Mouse (Mus musculus) lung, postnatal 4 days (tissue): ENCODE data around the gene Spg11.

ENCODE experiments used
- DNase-seq, 2 experiments: peaks; one replicate each; pipeline ENCODE4 v3.0.0; 2021

Spg11 gene

DNA sequence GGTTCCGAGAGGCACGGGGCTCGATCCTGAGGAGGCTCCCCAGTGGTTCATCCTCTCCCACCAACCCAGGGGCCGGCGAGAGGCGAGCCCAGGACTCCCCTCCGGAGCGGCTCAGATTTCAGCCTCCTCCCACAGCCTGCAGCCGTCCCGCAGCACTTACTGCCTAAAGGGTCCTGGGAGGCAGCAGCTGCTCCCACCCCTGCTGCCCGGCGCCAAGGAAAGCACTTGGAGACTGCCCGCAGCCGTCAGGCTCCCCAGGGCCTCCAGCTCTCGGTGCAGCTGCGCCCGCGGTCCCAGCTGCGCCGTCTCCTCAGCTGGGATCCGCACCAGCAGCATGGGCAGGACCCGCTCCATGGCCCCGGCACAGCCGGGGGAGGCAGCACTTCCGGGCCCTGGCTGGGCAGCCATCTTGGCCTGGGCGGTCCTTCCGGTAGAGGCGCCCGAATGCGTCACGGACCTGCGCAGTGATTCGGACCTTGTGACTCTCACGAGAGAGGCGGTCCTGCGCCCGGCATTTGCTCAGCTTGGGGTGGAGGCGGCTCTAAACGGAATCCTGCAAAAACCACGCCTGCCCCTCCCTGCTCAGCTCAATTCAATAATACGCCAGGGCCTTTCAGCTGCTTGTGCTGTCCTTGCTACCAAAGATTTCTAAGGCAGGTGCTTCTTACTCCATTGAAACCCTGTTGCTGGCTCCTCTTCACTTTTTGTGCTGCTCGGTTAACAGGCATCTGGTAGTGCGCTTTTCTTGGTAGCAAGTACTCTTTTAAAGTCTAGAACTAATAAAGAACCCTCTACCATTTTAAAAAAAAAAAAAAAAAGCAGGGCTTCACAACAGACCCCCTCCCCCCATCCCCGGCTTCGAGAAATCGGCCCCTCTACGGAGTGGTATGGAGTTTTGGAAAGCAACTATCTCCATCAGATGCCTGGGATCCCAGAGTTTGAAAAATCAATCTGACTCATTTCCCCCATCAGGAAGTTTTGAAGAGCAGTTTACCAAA is at the start of gene Spg11:
Spg11 (minus strand) TSS at position 426 of the 998 bp plus-strand sequence.
- DNase-seq = peak; percentile 98

DNA sequence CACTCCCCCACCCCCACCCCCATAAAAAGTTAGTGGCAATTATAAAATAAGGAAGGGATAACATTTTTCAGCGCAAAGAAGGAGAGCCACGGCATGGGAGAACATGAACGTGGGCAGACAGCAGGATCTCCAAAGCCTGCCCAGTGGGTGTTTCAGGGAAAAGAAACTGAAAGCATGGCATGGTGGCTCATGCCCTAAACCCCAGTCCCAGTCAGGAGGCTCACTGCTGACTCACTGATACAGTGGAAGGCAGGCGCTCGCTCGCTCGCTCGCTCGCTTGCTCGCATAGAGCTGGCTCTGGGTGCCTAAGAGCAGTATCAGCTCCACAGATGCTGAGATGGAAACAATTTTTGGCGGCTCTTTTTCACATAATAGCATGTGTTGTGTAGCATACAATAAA is 46.1 kb upstream of the Spg11 start:
- no peak for DNase-seq

DNA sequence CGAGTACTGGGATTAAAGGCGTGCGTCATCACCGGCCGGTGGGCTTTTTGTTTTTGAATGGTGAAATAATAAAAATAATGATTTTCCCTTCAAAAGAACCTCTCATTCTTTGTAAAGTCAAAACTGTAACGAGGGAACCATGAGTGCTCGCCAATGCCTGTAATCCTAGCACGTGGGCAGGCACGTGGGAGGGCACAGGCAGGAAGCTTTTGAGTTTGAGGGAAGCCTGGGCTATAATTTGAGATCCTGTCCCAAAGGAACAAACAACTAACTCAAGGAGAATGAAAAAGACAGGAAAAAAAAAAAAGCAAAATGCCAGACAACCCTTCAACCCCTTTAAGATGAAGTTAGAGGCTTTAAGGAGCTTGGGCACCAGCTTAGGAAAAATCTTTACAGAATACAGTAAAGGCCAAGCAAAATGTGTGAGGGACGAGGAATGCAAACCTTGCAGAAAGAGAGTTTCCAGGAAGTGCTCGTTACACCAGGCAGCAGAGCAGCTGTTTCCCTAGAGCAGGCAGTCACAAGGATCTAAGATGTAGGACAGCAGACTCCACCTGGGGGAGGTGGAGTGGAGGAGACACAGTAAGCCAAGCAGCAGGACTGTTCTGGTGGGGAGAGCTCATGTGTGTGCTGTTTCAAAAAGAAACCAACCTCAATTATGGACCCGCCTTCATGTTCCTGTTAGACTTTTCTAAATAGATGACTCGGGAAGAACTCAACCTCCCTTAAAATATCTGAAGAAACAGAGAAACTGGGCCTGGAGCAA is 45.4 kb upstream of the Spg11 start:
- DNase-seq = no peak

DNA sequence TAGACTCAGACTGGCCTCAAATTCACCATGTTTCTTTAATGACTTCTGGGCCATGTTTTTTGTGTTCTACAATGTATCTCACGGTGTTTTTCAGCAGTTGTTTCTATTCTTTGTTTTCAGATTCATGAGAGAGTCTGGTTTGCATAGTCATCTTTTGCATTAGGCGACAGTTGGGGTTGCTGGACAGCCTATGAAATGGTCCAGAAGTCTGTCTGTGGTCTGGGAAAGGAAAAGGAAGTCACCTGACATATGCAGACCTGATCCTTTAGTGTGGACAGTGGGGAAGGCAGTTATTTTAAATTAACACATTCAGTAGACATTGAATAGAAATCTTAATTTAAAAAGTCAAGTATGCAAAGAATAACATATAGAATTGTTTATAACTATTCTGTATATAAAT is 44.3 kb upstream of the Spg11 start:
- no peak for DNase-seq

DNA sequence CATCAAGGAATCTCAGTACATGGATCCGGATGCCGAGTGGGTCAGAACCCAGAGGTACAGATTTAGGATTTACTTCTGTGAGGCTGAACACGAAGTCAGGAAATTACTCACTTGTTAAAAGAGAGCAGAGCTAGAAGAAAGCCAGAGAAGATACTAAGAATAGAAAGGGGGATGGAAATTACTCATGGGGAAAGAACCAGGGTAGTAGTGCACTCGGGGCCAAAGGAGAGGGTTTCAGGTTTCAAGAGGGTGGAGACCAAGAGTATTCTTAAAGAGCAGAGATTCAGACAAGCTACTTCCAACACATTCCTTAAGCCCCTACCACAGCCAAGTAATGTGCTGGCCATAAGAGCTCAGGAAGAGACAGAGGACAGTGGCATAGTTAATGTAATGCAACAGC is 43.4 kb upstream of the Spg11 start:
- DNase-seq = no peak

DNA sequence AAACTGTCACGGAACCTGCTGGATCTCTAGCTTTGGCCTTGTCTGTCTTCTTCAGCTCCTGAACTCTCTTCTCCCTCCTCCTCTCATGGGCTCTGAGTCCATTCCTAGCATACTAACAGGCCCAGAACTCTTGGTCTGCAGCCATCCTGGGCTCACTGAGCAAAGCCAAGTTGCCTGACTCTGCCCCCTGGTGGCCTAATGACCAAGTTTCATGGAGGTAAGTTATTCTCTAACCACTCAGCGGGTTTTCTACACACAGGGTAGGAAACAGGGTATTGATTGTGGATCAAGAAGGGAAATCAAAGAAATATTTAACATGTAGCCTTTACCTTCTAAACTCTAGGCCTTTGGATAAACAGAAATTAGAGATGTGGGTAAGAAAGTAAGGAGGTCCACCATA is 42.5 kb upstream of the Spg11 start, which contains the start of gene Trim69:
Trim69 (plus strand) TSS at position 21 of the 400 bp plus-strand sequence.
- DNase-seq = peak; percentile 75 to 88

DNA sequence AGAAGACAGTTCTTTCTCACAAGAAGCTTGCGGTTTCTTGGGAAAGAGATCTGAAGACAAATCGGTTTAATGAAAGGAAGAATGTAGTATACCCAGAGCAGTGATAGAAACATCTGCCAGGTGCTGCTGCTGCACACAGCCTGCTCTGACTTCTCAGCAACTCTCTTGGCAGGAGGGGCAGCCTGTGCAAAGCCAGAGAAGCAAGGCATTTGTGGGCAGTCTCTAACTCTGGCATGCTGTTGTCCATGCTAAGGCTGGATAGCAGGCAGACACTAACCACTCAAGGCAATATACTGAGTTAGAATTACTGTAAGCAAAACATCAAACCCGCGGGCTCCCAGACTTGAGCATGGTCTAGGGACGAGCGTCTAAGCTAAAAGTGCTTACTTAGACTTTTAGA is 41.5 kb upstream of the Spg11 start:
- no peak for DNase-seq

DNA sequence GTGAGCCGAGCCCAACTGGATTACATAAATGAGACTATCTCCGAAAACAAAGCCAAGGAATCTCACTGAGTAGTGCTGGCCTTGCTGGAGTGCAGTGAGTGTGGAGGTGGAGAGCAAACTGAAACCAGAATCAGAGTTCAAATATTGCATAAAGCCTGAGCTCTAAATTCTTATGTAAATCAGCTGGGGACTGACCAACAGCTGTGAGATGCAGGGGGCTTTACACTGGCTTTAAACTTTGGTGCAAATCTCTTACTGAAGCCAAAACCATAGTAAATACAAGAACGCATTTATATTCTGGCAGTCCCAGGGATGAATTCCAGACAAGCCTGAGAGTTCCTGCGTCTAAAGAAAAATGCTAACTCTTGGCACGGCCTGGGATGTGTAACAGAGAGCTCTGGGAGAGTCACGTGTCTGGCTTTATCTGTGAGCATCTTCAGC is 40.2 kb upstream of the Spg11 start:
- no peak for DNase-seq

DNA sequence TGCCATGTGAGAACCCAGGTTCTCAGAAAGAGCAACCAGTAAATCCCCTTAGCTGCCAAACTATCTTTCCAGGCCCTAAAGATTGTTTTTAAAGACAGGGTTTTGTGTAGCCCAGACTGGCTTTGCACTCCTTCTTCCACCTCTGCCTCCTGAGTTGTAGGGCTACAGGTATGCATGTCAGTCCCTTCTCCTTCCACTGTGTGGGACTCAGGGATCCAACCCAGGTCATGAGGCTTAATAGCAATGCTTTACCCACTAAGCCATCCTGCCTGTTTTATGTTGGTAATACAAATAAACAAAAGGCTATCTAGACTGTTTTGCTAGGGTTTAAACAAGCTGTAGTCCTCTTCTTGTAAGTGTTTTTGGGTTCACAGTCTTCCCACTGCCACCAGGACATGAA is 39.4 kb upstream of the Spg11 start:
- DNase-seq = no peak

DNA sequence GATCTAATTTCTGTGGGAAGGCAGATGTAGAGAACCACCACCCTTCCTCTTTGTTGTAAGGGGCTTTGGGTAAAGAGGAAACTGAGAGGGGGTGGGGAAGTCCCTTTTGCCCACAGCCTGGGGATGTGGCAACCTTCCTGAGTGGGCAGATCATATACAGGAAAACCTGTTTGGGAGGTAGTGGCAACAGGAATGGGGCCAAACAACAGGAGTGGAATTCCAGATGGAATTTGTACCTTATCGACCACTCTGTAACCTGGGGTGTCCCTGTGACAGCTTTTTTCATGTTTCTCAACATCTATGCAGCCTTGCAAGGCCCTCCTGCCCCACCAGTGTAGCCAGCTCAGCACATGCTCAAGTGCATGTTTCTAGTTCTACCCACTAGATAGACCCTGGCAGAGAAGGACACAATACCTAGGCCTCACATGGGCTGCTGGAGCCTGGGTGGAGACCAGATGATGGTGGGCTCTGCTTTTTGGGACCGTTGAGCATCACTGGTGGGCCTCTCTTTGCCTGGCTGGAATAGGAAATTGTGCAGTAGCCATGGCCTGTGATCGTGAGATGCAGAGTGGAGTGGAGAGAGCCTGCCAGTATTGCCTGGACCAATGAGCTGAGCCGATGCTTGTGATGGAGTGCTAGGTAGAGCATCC is 38.0 kb upstream of the Spg11 start:
- peak in 1 of 2 experiments; percentile 37 for DNase-seq

DNA sequence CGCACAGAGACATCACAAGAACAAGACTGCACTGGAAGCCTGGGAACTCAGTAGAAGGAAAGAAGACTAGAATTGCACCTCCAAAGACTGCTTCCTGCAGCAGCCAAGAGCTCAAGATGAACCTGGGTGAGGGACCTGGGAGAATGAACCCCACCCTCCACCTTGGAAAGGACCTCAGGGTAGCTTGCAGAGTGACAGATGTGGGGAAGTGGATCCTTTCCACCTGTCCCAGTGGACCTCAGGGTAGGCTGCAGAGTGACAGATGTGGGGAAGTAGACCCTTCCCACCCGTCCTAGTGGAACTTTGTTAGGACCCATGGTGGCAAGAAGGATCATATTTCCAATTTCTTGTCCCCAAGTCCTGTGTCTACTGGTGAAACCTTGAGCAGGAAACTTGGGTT is 37.1 kb upstream of the Spg11 start:
- DNase-seq = no peak

DNA sequence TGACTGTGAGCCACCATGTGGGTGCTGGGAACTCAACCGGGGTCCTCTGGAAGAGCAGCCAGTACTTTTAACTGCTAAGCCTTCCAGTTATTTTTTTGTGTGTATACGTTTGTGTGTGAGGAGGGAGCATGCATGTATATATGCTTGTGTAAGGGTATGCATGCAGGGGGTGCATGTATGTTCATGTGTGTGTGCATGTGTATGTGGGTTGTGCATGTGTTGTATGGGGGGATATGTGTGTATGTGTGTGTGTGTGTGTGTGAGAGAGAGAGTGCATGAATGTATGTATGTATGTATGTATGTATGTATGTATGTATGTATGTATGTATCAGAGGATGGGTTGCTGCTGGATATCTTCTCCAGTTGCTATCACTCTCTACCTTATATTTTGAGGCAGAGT is 36.3 kb upstream of the Spg11 start:
- no peak for DNase-seq

DNA sequence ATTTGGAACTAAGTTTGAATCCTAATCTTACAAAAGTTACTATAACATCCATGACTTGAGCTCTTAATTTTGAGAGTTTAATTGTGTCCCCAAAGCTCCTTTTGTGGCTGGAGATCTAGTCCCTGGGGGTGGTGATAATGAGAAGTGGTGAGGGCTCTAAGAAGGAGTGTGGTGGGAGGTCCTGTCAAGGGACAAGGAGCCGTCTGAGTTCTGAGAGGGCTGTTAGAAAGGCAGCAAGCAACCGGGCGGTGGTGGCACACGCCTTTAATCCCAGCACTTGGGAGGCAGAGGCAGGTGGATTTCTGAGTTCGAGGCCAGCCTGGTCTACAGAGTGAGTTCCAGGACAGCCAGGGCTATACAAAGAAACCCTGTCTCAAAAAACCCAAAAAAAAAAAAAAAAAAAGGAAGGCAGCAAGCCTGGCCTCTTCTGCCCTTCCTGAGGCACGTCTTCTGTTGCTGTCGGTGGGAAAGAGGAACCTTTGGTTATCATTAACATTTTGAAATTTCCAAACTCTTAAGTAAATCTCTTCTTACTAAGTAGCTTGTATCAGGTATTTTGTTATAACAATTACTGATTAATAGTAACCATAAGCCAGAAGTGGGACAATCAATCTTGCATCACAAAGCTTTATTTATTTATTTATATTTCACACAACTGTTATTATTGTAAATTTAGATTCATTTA is 35.6 kb upstream of the Spg11 start:
- DNase-seq = no peak

DNA sequence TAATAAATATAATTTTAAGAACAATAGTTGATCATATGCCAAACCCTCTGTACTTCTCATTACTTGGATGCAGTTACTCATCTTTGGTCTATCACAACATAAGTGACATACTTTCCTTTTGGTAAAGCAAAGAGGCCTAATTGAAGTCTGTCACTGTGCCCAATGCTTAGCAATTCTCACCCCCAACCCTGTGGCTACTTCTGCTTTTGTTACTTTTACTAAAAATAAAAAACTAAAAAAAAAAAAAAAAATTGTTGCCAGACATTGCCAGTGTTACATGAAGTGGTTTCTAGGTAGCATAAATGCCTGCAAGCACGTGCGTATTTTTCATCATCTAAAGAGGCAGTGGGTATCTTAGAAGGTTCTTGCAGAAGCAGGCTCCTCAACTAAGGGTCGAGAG is 34.7 kb upstream of the Spg11 start:
- no peak for DNase-seq

DNA sequence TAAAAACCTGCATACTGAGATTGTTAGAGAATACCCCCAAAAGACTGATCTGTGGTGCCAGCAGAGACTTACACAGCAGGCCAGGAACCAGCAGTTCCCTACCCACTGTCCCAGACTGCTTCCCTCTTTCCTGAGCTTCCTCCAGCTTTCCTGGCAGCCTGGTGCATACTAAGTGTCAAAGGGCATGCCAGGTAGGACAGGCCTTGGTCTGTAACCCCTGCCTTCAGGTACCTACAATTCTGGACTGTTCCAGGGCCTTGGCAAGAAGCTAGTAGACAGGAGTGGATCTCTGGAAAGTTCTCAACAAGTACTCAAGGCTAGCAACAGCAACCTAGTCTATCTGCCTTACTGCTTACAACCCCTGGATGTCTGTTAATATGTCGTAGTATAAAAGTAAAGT is 33.0 kb upstream of the Spg11 start:
- no peak for DNase-seq

DNA sequence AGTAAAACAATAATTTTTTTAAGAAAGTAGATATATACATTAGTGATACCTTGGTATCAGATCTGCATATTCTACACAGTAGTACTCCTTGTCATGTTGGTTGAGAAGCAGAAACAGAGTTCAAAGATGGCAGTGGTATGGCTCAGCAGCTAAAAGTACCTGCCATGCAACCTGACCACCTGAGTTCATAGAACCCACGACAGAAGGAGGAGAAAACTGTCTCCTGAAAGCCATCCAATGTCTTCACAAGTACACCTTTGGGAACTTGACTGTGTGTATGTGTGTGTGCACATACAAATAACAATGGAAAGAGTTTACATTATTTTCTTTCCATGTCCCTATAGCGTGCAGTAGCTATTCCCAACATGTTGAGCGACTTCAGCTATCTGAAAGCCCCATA is 31.5 kb upstream of the Spg11 start:
- DNase-seq = no peak

DNA sequence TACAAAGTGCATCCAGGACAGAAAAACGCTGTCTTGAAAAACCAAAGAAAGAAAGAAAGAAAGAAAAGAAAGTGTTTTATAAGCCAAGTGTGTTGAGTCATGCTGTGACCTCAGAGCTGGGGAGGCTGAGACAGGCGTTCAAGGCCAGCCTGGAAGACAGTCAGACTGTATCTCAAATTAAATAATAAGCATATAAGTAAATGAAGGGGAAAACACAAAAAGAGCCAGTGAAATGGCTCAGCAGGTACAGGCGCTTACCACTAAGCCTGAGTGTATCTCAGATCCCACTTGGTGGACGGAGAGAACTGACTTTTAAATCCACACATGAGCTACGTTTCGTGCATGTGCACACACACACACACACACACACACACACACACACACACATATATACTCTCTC is 31.1 kb upstream of the Spg11 start:
- DNase-seq = no peak

DNA sequence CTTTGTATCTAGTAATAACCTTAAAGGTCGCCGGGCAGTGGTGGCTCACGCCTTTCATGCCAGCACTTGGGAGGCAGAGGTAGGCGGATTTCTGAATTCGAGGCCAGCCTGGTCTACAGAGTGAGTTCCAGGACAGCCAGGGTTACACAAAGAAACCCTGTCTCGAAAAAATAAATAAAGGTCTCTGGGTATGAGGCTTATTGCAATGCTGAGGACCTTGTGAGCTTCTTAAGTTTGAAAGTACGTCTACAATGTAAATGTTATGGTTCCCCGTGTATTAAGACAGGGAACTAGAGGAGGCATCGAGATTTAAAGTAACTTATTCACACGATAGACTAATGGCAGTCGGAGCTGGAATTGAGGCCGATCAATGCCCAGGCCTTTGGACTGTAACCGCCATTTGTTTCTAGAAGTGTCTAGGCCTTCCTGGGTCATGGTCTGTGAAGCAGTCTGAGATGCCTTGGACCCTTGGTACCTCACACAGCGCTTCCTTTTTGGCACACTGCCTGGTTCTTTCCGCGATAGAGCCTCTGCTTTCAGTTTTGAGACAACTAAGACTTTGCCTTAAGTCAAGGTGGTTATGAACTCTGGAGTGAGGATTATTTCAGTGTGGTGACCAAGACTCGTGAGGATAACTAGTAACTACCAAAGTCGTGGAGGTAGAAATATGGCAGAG is 30.2 kb upstream of the Spg11 start:
- peak; percentile 78 to 80 for DNase-seq

DNA sequence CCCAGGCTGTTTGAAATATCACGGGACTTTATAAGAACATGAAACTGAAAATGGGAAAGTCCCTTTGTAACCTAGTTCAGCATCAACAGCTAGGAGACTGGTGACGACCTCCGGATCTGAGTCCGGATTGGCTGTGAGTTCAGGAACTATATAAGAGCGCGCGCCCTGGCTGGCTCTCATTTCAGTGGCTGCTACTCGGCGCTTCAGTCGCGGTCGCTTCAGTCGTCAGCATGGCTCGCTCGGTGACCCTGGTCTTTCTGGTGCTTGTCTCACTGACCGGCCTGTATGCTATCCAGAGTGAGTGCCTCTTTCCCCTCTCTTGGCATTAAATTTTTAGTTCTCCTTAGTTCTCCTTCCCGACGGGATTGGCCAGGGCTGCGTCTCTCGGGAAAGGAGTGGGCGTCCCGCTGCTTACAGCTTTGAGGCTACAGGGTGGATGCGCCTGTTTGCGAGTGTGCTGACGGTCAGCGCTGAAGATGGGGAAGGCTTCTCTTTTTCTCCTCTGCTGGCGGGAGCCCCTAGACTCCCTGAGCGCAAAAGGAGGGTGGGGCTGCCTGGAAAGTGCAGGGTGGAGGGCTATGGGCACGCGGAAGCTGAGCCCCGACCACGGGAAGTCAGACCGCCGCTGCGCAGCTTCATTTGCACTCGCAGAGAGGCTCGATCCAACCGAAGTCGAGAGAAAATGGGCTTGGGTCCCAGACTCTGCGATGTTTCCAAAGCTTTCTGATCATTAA is 29.5 kb upstream of the Spg11 start, which contains the start of gene B2m:
B2m (plus strand) TSS at position 179 of the 734 bp plus-strand sequence.
- DNase-seq = peak; percentile 94 to 97

DNA sequence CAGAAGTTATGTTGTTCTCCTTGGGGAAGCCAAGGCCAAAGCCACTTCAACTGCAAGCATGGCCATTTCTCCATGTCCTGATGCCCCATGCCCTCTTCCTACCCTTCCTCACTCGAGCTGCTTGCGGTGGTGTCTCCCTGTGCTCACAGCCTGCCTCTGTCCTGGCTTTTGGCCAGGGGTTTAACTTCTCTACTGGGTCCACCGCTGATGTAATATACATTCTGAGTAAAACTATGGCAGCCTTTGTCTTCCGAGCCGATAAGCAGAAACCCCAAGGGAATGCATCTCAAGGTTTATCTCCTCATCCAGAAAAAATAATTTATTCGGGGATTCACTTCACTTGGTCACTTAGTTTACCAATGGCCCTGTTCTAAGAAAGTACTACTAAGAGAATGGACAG is 28.5 kb upstream of the Spg11 start:
- DNase-seq = peak in 1 of 2 experiments; percentile 15

DNA sequence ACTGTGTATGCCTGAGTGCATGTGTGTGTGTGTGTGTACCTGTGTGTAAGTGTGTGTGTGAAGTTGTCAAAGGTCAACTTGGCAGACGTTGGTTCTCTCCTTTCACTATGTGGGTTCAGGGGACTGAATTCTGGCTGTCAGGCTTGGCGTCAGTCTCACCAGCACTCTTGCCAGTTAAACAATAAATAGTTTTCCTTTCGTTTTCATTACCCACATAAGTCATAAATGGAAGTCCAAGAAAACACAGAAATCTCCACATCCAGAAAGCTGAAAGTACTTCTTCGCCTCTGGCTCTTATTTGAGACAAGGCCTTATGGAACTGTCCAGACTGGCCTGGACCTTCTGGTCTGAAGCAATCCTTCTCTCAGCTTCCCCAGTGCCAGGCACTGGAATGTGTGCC is 27.6 kb upstream of the Spg11 start:
- no peak for DNase-seq
